21 mouse cellular contexts compared by ENCODE assay signal in the genomic region with DNA sequence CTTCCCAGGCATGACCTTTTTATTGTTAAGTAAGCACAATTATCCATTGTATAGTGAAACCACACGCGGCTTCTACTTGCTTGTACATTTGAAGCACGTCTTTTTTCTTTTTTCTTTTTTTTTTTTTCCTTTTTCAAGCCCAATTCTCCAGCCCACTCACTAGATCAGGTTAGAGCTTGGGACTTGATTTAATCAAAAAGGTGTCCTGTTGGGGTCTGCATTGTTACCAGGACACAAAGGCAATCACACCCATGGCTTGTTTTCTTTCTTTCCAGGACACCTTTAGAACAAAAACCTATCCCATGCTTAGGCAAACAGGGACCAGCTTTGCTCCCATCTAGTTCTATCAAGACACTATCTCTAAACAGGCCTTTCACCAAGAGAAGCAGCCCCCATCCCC. TPM values are rescaled to one million over a fixed set of nuclear protein-coding genes. Genes with fewer than 3 reads are reported as not detected.
DNase-seq lines count a peak whose midpoint lies in the region; ATAC-seq and TF ChIP-seq lines count a peak whose summit lies in the region.
"Had no signal": no experiment of that assay in that cellular context is flagged by ENCODE, and none has a peak within 500 bp of the region (broad histone marks: within the 10 kb centered on the region; RNA-seq: fewer than 3 reads in every experiment).

No protein-coding gene starts in this region.

- 0 out of 2 replicates have a peak overlapping the region, but pooled peaks have one; percentile 25 for H3K9ac ChIP-seq in embryonic facial prominence, embryonic 14.5 days (ENCODE audit: low read depth, low read length)
- H3K9ac ChIP-seq in ES-Bruce4 (ENCODE audit: low read depth, poor library complexity, severe bottlenecking), result no peak overlapping the region
- no peak overlapping the region for H3K9ac ChIP-seq in limb, embryonic 14.5 days (ENCODE audit: low read depth, low read length, severe bottlenecking)
- H3K9ac ChIP-seq in stomach, postnatal 0 days (ENCODE audit: low read length), result no peak overlapping the region
- H3K9ac ChIP-seq: forebrain, embryonic 15.5 days; hindbrain, embryonic 13.5 days had no signal

- no peaks in the 10 kb centered on the region for H3K27me3 ChIP-seq in embryonic facial prominence, embryonic 14.5 days (replicated peaks; ENCODE audit: control insufficient read depth, insufficient read depth, low read length)
- no peaks in the 10 kb centered on the region for H3K27me3 ChIP-seq in embryonic facial prominence, embryonic 10.5 days (replicated peaks; ENCODE audit: low read depth, poor library complexity, severe bottlenecking)
- no peaks in the 10 kb centered on the region for H3K27me3 ChIP-seq in ES-Bruce4 (ENCODE audit: control insufficient read depth, insufficient read depth, low read length, poor library complexity, severe bottlenecking)
- H3K27me3 ChIP-seq in limb, embryonic 14.5 days (ENCODE audit: control insufficient read depth, insufficient read depth, low read length), result no peaks in the 10 kb centered on the region
- no peaks in the 10 kb centered on the region for H3K27me3 ChIP-seq in stomach, postnatal 0 days (ENCODE audit: control insufficient read depth, insufficient read depth, low read length)
- H3K27me3 ChIP-seq: forebrain, embryonic 15.5 days; hindbrain, embryonic 13.5 days had no signal

- no peak for DNase-seq in embryonic facial prominence, embryonic 14.5 days (ENCODE audit: low spot score)
- no peak for DNase-seq in embryonic facial prominence, embryonic 10.5 days (ENCODE audit: low spot score)
- no peak for DNase-seq in limb, embryonic 14.5 days (ENCODE audit: low spot score)
- DNase-seq in stomach, postnatal 0 days (ENCODE audit: low spot score), result no peak
- DNase-seq in gastrocnemius, postnatal 4 days (ENCODE audit: low spot score in 2 of 2), result no peak
- no peak for DNase-seq in left cerebral cortex, postnatal 4 days
- DNase-seq: adrenal gland, adult 2 months; adrenal gland, postnatal 25 days; B cell, adult 2 months; cerebellum, adult 18-20 months; cerebellum, adult 9-11 months; cerebellum, postnatal 36 days; gastrocnemius, postnatal 14 days; heart, postnatal 10 days; heart, postnatal 4 days had no signal

- H3K27ac ChIP-seq in embryonic facial prominence, embryonic 14.5 days (replicated peaks; ENCODE audit: low read depth, low read length), result peak overlapping the region; percentile 55; the same call in 1 of the 2 replicates
- H3K27ac ChIP-seq in embryonic facial prominence, embryonic 10.5 days (replicated peaks), result no peak overlapping the region
- 0 out of 2 replicates have a peak overlapping the region, but pooled peaks have one; percentile 21 for H3K27ac ChIP-seq in ES-Bruce4 (ENCODE audit: insufficient read depth, low read length)
- H3K27ac ChIP-seq in limb, embryonic 14.5 days (replicated peaks; ENCODE audit: low read depth, low read length), result 0 out of 2 replicates have a peak overlapping the region, but pooled peaks have one; percentile 48
- peak overlapping the region; percentile 13; the same call in 1 of the 2 replicates for H3K27ac ChIP-seq in stomach, postnatal 0 days (replicated peaks)
- H3K27ac ChIP-seq: forebrain, embryonic 15.5 days; heart, embryonic 10.5 days; hindbrain, embryonic 13.5 days had no signal

- no peak for TF ChIP-seq CTCF in ES-Bruce4 (IDR thresholded peaks at IDR 0.05; ENCODE audit: low read depth, low read length)
- TF ChIP-seq CTCF in stomach, postnatal 0 days (IDR thresholded peaks at IDR 0.05; ENCODE audit: low read depth), result no peak

- intact Hi-C loops in left cerebral cortex, postnatal 4 days (cut with DNase I), result no loop called here

- 0 out of 2 replicates have a peak, but pooled peaks cover 7% of the 10 kb centered on the region for H3K36me3 ChIP-seq in embryonic facial prominence, embryonic 14.5 days (ENCODE audit: control insufficient read depth, insufficient read depth, low read length)
- H3K36me3 ChIP-seq in embryonic facial prominence, embryonic 10.5 days (replicated peaks), result peaks cover 15% of the 10 kb centered on the region
- no peaks in the 10 kb centered on the region for H3K36me3 ChIP-seq in ES-Bruce4 (ENCODE audit: control insufficient read depth, insufficient read depth, low read length, poor library complexity, severe bottlenecking)
- H3K36me3 ChIP-seq in limb, embryonic 14.5 days (ENCODE audit: control insufficient read depth, insufficient read depth, low read length), result 0 out of 2 replicates have a peak, but pooled peaks cover 4% of the 10 kb centered on the region
- no peaks in the 10 kb centered on the region for H3K36me3 ChIP-seq in stomach, postnatal 0 days (ENCODE audit: control insufficient read depth, insufficient read depth, low read length)
- H3K36me3 ChIP-seq: forebrain, embryonic 15.5 days; heart, embryonic 10.5 days; hindbrain, embryonic 13.5 days had no signal

- no peak overlapping the region for H3K4me2 ChIP-seq in embryonic facial prominence, embryonic 14.5 days (ENCODE audit: low read depth, low read length)
- no peak overlapping the region for H3K4me2 ChIP-seq in limb, embryonic 14.5 days (replicated peaks; ENCODE audit: low read depth, low read length, severe bottlenecking)
- no peak overlapping the region for H3K4me2 ChIP-seq in stomach, postnatal 0 days (replicated peaks; ENCODE audit: low read depth)
- H3K4me2 ChIP-seq: forebrain, embryonic 15.5 days; hindbrain, embryonic 13.5 days had no signal

- TF ChIP-seq EP300 in ES-Bruce4 (IDR thresholded peaks at IDR 0.05; ENCODE audit: insufficient read depth, low read depth, low read length), result no peak
- no peak for TF ChIP-seq EP300 in stomach, postnatal 0 days (optimal IDR thresholded peaks at IDR 0.05)

- H3K4me3 ChIP-seq in embryonic facial prominence, embryonic 14.5 days (ENCODE audit: low read depth, low read length), result no peak overlapping the region
- H3K4me3 ChIP-seq in embryonic facial prominence, embryonic 10.5 days, result no peak overlapping the region
- no peak overlapping the region for H3K4me3 ChIP-seq in ES-Bruce4 (ENCODE audit: low read depth, low read length)
- no peak overlapping the region for H3K4me3 ChIP-seq in limb, embryonic 14.5 days (replicated peaks; ENCODE audit: low read length)
- no peak overlapping the region for H3K4me3 ChIP-seq in stomach, postnatal 0 days (ENCODE audit: low read depth, low read length)
- H3K4me3 ChIP-seq: forebrain, embryonic 15.5 days; heart, embryonic 10.5 days; hindbrain, embryonic 13.5 days had no signal

- TF ChIP-seq POLR2A in ES-Bruce4 (IDR thresholded peaks at IDR 0.05; ENCODE audit: insufficient read depth, low read length), result no peak
- TF ChIP-seq POLR2A in limb, embryonic 14.5 days (IDR thresholded peaks at IDR 0.05; ENCODE audit: borderline replicate concordance, extremely low read depth, insufficient read depth, insufficient read length), result no peak

- H3K4me1 ChIP-seq in embryonic facial prominence, embryonic 14.5 days (ENCODE audit: control insufficient read depth, insufficient read depth, low read length), result peaks cover 11% of the 10 kb centered on the region; the same call in 1 of the 2 replicates
- H3K4me1 ChIP-seq in embryonic facial prominence, embryonic 10.5 days, result peaks cover 11% of the 10 kb centered on the region
- H3K4me1 ChIP-seq in ES-Bruce4 (ENCODE audit: control insufficient read depth, insufficient read depth, low read length), result peaks cover 3% of the 10 kb centered on the region
- H3K4me1 ChIP-seq in limb, embryonic 14.5 days (ENCODE audit: control insufficient read depth, insufficient read depth, low read length), result peaks cover 20% of the 10 kb centered on the region
- no peaks in the 10 kb centered on the region for H3K4me1 ChIP-seq in stomach, postnatal 0 days (replicated peaks; ENCODE audit: control insufficient read depth, insufficient read depth)
- H3K4me1 ChIP-seq: forebrain, embryonic 15.5 days had no signal

- WGBS in embryonic facial prominence, embryonic 14.5 days, result 49% methylated on average over 3 of the region's 3 CpGs
- WGBS in embryonic facial prominence, embryonic 10.5 days, result 45% methylated on average over 3 of the region's 3 CpGs
- 37% methylated on average over 3 of the region's 3 CpGs for WGBS in limb, embryonic 14.5 days
- WGBS in stomach, postnatal 0 days, result 33% methylated on average over 3 of the region's 3 CpGs

- no peaks in the 10 kb centered on the region for H3K9me3 ChIP-seq in embryonic facial prominence, embryonic 14.5 days (ENCODE audit: control insufficient read depth, low read length)
- no peaks in the 10 kb centered on the region for H3K9me3 ChIP-seq in embryonic facial prominence, embryonic 10.5 days
- no peaks in the 10 kb centered on the region; the same call in 1 of the 2 replicates for H3K9me3 ChIP-seq in ES-Bruce4 (replicated peaks; ENCODE audit: control insufficient read depth, insufficient read depth, low read length, poor library complexity, severe bottlenecking)
- H3K9me3 ChIP-seq in limb, embryonic 14.5 days (ENCODE audit: control insufficient read depth, low read length), result no peaks in the 10 kb centered on the region
- no peaks in the 10 kb centered on the region for H3K9me3 ChIP-seq in stomach, postnatal 0 days (ENCODE audit: control insufficient read depth, low read length)
- H3K9me3 ChIP-seq: forebrain, embryonic 15.5 days; heart, embryonic 10.5 days; hindbrain, embryonic 13.5 days had no signal

- no peak for ATAC-seq in embryonic facial prominence, embryonic 14.5 days (ENCODE audit: low read depth)
- no peak for ATAC-seq in limb, embryonic 14.5 days (ENCODE audit: low FRiP score, low read depth)
- no peak for ATAC-seq in stomach, postnatal 0 days (ENCODE audit: low FRiP score, low TSS enrichment)
- ATAC-seq: CD4-positive, CD25-positive, alpha-beta regulatory T cell, adult 4 months; forebrain, embryonic 15.5 days; Patski had no signal

RNA-seq across cellular contexts. Expression of a gene that starts 59.0 kb away (rescaled TPM):
- polyA plus RNA-seq in embryonic facial prominence, embryonic 14.5 days (2014; fragmentation: Nextera tagmentation; extraction: Ambion mirVana), result 13.7 and 14.9 TPM in 2 replicates
- 11.0 and 11.1 TPM in 2 replicates for polyA plus RNA-seq in embryonic facial prominence, embryonic 10.5 days (2016; fragmentation: Nextera tagmentation; extraction: Ambion mirVana)
- polyA plus RNA-seq in ES-Bruce4 (2011; ENCODE audit: insufficient read depth, insufficient read length, low read depth, missing spikeins), result 16.5 and 18.5 TPM in 2 replicates
- 8.7 and 12.7 TPM in 2 replicates for polyA plus RNA-seq in limb, embryonic 14.5 days (2012; rRNA removed)
- 10.5 and 12.8 TPM in 2 replicates for polyA plus RNA-seq in limb, embryonic 14.5 days (2014; fragmentation: Nextera tagmentation; extraction: Ambion mirVana)
- 15.3 and 16.5 TPM in 2 replicates for polyA plus RNA-seq in stomach, postnatal 0 days (2015; fragmentation: Nextera tagmentation; extraction: Ambion mirVana)
- total RNA-seq in gastrocnemius, postnatal 4 days (2021), result 10 to 100 TPM; 10.2 to 11.5 TPM
- 1 to 10 TPM; 6.6 to 7.1 TPM for total RNA-seq in left cerebral cortex, postnatal 4 days (2021)
